Mouse (Mus musculus) liver, adult 2 months (tissue): Measurements from ENCODE around the gene Sytl1. TPM values are rescaled to one million over a fixed set of nuclear protein-coding genes. Genes with fewer than 3 reads are reported as not detected.

ENCODE experiments used
- DNase-seq: peaks from one replicate; pipeline ENCODE4 v3.0.0-alpha.2; 2011; ENCODE audit warnings: low read depth, low spot score; ENCODE audit errors: extremely low read depth
- H3K27ac ChIP-seq: fragments of 200-500 bp; replicated peaks from 2 replicates; pipeline ENCODE4 v1.5.1; 2012; ENCODE audit warnings: low read depth, mild to moderate bottlenecking, control low read depth, inconsistent platforms, low read length; ENCODE audit not compliant: insufficient read depth
- H3K27me3 ChIP-seq: fragments of 200-500 bp; 2 replicates; pipeline ENCODE4 v1.6.1; 2012; ENCODE audit warnings: mild to moderate bottlenecking, moderate library complexity, low read length, inconsistent platforms; ENCODE audit not compliant: control insufficient read depth, insufficient read depth
- H3K36me3 ChIP-seq: fragments of 200-500 bp; 2 replicates; pipeline ENCODE4 v1.6.1; 2012; ENCODE audit warnings: low read length, inconsistent platforms; ENCODE audit not compliant: control insufficient read depth, insufficient read depth
- H3K4me1 ChIP-seq: fragments of 200-500 bp; 2 replicates; pipeline ENCODE4 v1.6.1; 2011; ENCODE audit warnings: low read length; ENCODE audit not compliant: control insufficient read depth, insufficient read depth
- H3K4me3 ChIP-seq: fragments of 200-500 bp; 2 replicates; pipeline ENCODE4 v1.5.1; 2011; ENCODE audit warnings: low read depth, mild to moderate bottlenecking, control low read depth, low read length, moderate library complexity; ENCODE audit not compliant: insufficient read depth
- H3K79me2 ChIP-seq: fragments of 200-500 bp; 2 replicates; pipeline ENCODE4 v1.6.1; 2012; ENCODE audit warnings: inconsistent platforms, mild to moderate bottlenecking, low read length, moderate library complexity; ENCODE audit not compliant: control insufficient read depth, insufficient read depth
- H3K9ac ChIP-seq: fragments of 200-500 bp; 2 replicates; pipeline ENCODE4 v1.6.1; 2012; ENCODE audit warnings: low read depth, mild to moderate bottlenecking, control low read depth, inconsistent platforms, low read length
- CTCF ChIP-seq: fragments of 200-500 bp; IDR thresholded peaks from 2 replicates; pipeline ENCODE4 v1.5.1; 2011; ENCODE audit warnings: low read depth, low read length, control low read depth
- POLR2A ChIP-seq: fragments of 200-500 bp; IDR thresholded peaks from 2 replicates; pipeline ENCODE4 v1.6.1; 2011; ENCODE audit warnings: low read length, control low read depth; ENCODE audit not compliant: insufficient read depth; ENCODE audit errors: extremely low read depth
- WGBS: fragments of 180-500 bp; shearing (Covaris S2); methylation state at CpG from one replicate; pipeline ENCODE4 v1.1.7; 2018; 5-methylcytosine and 5-hydroxymethylcytosine counted together
- polyA plus RNA-seq: library from polyadenylated mRNA; depleted of rRNA; stranded (reverse); fragments of >200 nt; gene quantifications from 2 replicates; pipeline ENCODE4 v1.2.3, GENCODE M21; 2012
- total RNA-seq: library from RNA; depleted of rRNA; stranded (reverse); fragments of >200 nt; gene quantifications from 2 replicates; pipeline ENCODE4 v1.2.3, GENCODE M21; 2014

Sytl1 gene
- total and polyA plus RNA-seq, 2 experiments: 2.9 to 4.2 TPM

- WGBS: 80% methylated on average over 5 of the region's 5 CpGs
- Histone ChIP-seq H3K4me1 (peaks cover 1% of the 10 kb centered on the region; the same call in 1 of the 2 replicates), H3K27ac (no peak overlapping the region), H3K27me3 (no peaks in the 10 kb centered on the region), H3K79me2 (no peaks in the 10 kb centered on the region), H3K4me3 (no peak overlapping the region), H3K9ac (no peak overlapping the region), H3K36me3 (no peaks in the 10 kb centered on the region)
- no peak for TF ChIP-seq CTCF
- no peak for TF ChIP-seq POLR2A
- no peak for DNase-seq
These were observed 39.0 kb downstream of the Sytl1 start for GRCm38 (mm10) chr4:133223875-133224274.

- no peak for TF ChIP-seq POLR2A
- TF ChIP-seq CTCF: no peak
- WGBS: 91% methylated on average over 8 of the region's 8 CpGs
- no peaks in the 10 kb centered on the region for H3K27me3 ChIP-seq
These were observed 41.2 kb downstream of the Sytl1 start for GRCm38 (mm10) chr4:133221701-133222100.

GRCm38 (mm10) chr4:133220656-133221055 is 42.3 kb downstream of the Sytl1 start:
- Histone ChIP-seq H3K36me3 (no peaks in the 10 kb centered on the region), H3K79me2 (no peaks in the 10 kb centered on the region), H3K4me3 (peak overlapping the region; percentile 9; the same call in 1 of the 2 replicates), H3K27me3 (no peaks in the 10 kb centered on the region), H3K27ac (no peak overlapping the region), H3K4me1 (peaks cover 1% of the 10 kb centered on the region; the same call in 1 of the 2 replicates), H3K9ac (0 out of 2 replicates have a peak overlapping the region, but pooled peaks have one; percentile 22)
- DNase-seq: peak; percentile 22
- 8% methylated on average over 25 of the region's 25 CpGs for WGBS
- TF ChIP-seq POLR2A (no peak), CTCF (no peak)

More at GRCm38 (mm10) chr4:133221701-133222100, 41.2 kb downstream of the Sytl1 start:
- H3K79me2 ChIP-seq: no peaks in the 10 kb centered on the region
- no peak for DNase-seq
- no peak overlapping the region for H3K27ac ChIP-seq
- H3K36me3 ChIP-seq: no peaks in the 10 kb centered on the region
- H3K9ac ChIP-seq: no peak overlapping the region
- H3K4me3 ChIP-seq: no peak overlapping the region
- peaks cover 1% of the 10 kb centered on the region; the same call in 1 of the 2 replicates for H3K4me1 ChIP-seq

- DNase-seq: no peak
- 82% methylated on average over 3 of the region's 3 CpGs for WGBS
- no peaks in the 10 kb centered on the region for H3K27me3 ChIP-seq
- no peaks in the 10 kb centered on the region for H3K36me3 ChIP-seq
- H3K4me1 ChIP-seq: peaks cover 1% of the 10 kb centered on the region; the same call in 1 of the 2 replicates
- H3K79me2 ChIP-seq: no peaks in the 10 kb centered on the region
- no peak overlapping the region for H3K4me3 ChIP-seq
- no peak overlapping the region for H3K27ac ChIP-seq
- no peak for TF ChIP-seq CTCF
- TF ChIP-seq POLR2A: no peak
- H3K9ac ChIP-seq: no peak overlapping the region
These were observed 44.2 kb downstream of the Sytl1 start for GRCm38 (mm10) chr4:133218745-133219144.

- H3K79me2 ChIP-seq: no peaks in the 10 kb centered on the region
- H3K27ac ChIP-seq: no peak overlapping the region
- no peak for TF ChIP-seq POLR2A
- TF ChIP-seq CTCF: peak; percentile 88
- no peaks in the 10 kb centered on the region for H3K36me3 ChIP-seq
- WGBS: 15% methylated on average over 5 of the region's 5 CpGs
- no peaks in the 10 kb centered on the region for H3K27me3 ChIP-seq
- H3K9ac ChIP-seq: no peak overlapping the region
- no peak overlapping the region for H3K4me3 ChIP-seq
- no peak for DNase-seq
- H3K4me1 ChIP-seq: peaks cover 5% of the 10 kb centered on the region
These were observed 45.3 kb downstream of the Sytl1 start for GRCm38 (mm10) chr4:133217641-133218040.

- Histone ChIP-seq H3K36me3 (no peaks in the 10 kb centered on the region), H3K9ac (no peak overlapping the region), H3K4me1 (peaks cover 4% of the 10 kb centered on the region), H3K27me3 (no peaks in the 10 kb centered on the region; the same call in 1 of the 2 replicates), H3K79me2 (no peaks in the 10 kb centered on the region), H3K27ac (no peak overlapping the region), H3K4me3 (no peak overlapping the region)
- no peak for DNase-seq
- WGBS: 52% methylated on average over 10 of the region's 10 CpGs
- TF ChIP-seq POLR2A (no peak), CTCF (no peak)
These were observed 49.3 kb downstream of the Sytl1 start for GRCm38 (mm10) chr4:133213661-133214060.
